Mouse (Mus musculus): ENCODE results near the gene Ebf3.

Gene Ebf3

GRCm38 (mm10) chr7:137313904-137314691, at the start of gene Ebf3:
Gene Ebf3 (minus strand): TSS chr7:137314445.
- peak; percentile 83 for DNase-seq (ENCODE audit: low read depth, low spot score)

- DNase-seq (ENCODE audit: low read depth, low spot score), result peak; percentile 6
These were observed 32.6 kb upstream of the Ebf3 start for GRCm38 (mm10) chr7:137346860-137347259.

- no peak for DNase-seq (ENCODE audit: low read depth, low spot score)
These were observed 31.8 kb upstream of the Ebf3 start for GRCm38 (mm10) chr7:137346068-137346467.

- no peak for DNase-seq (ENCODE audit: low read depth, low spot score)
These were observed 19.7 kb upstream of the Ebf3 start for GRCm38 (mm10) chr7:137333951-137334350.

- DNase-seq (ENCODE audit: low read depth, low spot score), result no peak
These were observed 8.7 kb upstream of the Ebf3 start for GRCm38 (mm10) chr7:137322926-137323325.

GRCm38 (mm10) chr7:137321961-137322784, 7.9 kb upstream of the Ebf3 start:
- no peak for DNase-seq (ENCODE audit: low read depth, low spot score)

- peak; percentile 79 for DNase-seq (ENCODE audit: low read depth, low spot score)
These were observed 7.0 kb upstream of the Ebf3 start for GRCm38 (mm10) chr7:137321141-137321813.

GRCm38 (mm10) chr7:137320320-137320719, 6.1 kb upstream of the Ebf3 start:
- no peak for DNase-seq (ENCODE audit: low read depth, low spot score)

- peak; percentile 86 for DNase-seq (ENCODE audit: low read depth, low spot score)
These were observed 5.0 kb upstream of the Ebf3 start for GRCm38 (mm10) chr7:137318924-137319885.

GRCm38 (mm10) chr7:137318383-137318775, 4.1 kb upstream of the Ebf3 start:
- DNase-seq (ENCODE audit: low read depth, low spot score), result no peak

GRCm38 (mm10) chr7:137317659-137318382, 3.6 kb upstream of the Ebf3 start:
- no peak for DNase-seq (ENCODE audit: low read depth, low spot score)

GRCm38 (mm10) chr7:137316926-137317658, 2.8 kb upstream of the Ebf3 start:
- no peak for DNase-seq (ENCODE audit: low read depth, low spot score)

GRCm38 (mm10) chr7:137316181-137316925, 2.1 kb upstream of the Ebf3 start:
- no peak for DNase-seq (ENCODE audit: low read depth, low spot score)

GRCm38 (mm10) chr7:137315544-137315940, 1.3 kb upstream of the Ebf3 start:
- no peak for DNase-seq (ENCODE audit: low read depth, low spot score)

- no peak for DNase-seq (ENCODE audit: low read depth, low spot score)
These were observed 682 bp upstream of the Ebf3 start for GRCm38 (mm10) chr7:137314710-137315543.

- DNase-seq (ENCODE audit: low read depth, low spot score), result no peak
These were observed 902 bp downstream of the Ebf3 start for GRCm38 (mm10) chr7:137313183-137313903.

GRCm38 (mm10) chr7:137312933-137313182, 1.4 kb downstream of the Ebf3 start:
- no peak for DNase-seq (ENCODE audit: low read depth, low spot score)
